Mouse (Mus musculus): ENCODE data around the gene Tek.
"Not testable (repeated sequence)": the region's sequence is repeated elsewhere in the genome, so short reads cannot be mapped to it uniquely, and the experiment has no call there.

The Tek gene

GRCm38 (mm10) chr4:94738838-94739731 is at the start of gene Tek:
Gene Tek (plus strand): TSS chr4:94739289.
- no peak for DNase-seq (ENCODE audit: low spot score in 2 of 2)

GRCm38 (mm10) chr4:94689804-94690203 is 49.3 kb upstream of the Tek start:
- not testable (repeated sequence) for DNase-seq (ENCODE audit: low spot score in 2 of 2)

GRCm38 (mm10) chr4:94691078-94691477 is 48.0 kb upstream of the Tek start:
- no peak for DNase-seq (ENCODE audit: low spot score in 2 of 2)

GRCm38 (mm10) chr4:94692175-94692574 is 46.9 kb upstream of the Tek start:
- no peak for DNase-seq (ENCODE audit: low spot score in 2 of 2)

- no peak for DNase-seq (ENCODE audit: low spot score in 2 of 2)
Observed at GRCm38 (mm10) chr4:94696368-94696767, 42.7 kb upstream of the Tek start.

- no peak for DNase-seq (ENCODE audit: low spot score in 2 of 2)
Observed at GRCm38 (mm10) chr4:94711002-94711401, 28.1 kb upstream of the Tek start.

- DNase-seq (ENCODE audit: low spot score in 2 of 2): no peak
Observed at GRCm38 (mm10) chr4:94711426-94711825, 27.7 kb upstream of the Tek start.

- no peak for DNase-seq (ENCODE audit: low spot score in 2 of 2)
Observed at GRCm38 (mm10) chr4:94713741-94714140, 25.3 kb upstream of the Tek start.

- DNase-seq (ENCODE audit: low spot score in 2 of 2): no peak
Observed at GRCm38 (mm10) chr4:94715166-94715565, 23.9 kb upstream of the Tek start.

- no peak for DNase-seq (ENCODE audit: low spot score in 2 of 2)
Observed at GRCm38 (mm10) chr4:94725799-94726198, 13.3 kb upstream of the Tek start.

GRCm38 (mm10) chr4:94732721-94733120 is 6.4 kb upstream of the Tek start:
- no peak for DNase-seq (ENCODE audit: low spot score in 2 of 2)

- DNase-seq (ENCODE audit: low spot score in 2 of 2): no peak
Observed at GRCm38 (mm10) chr4:94737326-94738295, 1.5 kb upstream of the Tek start.

- no peak for DNase-seq (ENCODE audit: low spot score in 2 of 2)
Observed at GRCm38 (mm10) chr4:94741824-94742223, 2.7 kb downstream of the Tek start.

- DNase-seq (ENCODE audit: low spot score in 2 of 2): no peak
Observed at GRCm38 (mm10) chr4:94745749-94746148, 6.7 kb downstream of the Tek start.

GRCm38 (mm10) chr4:94746387-94746811 is 7.3 kb downstream of the Tek start:
- no peak for DNase-seq (ENCODE audit: low spot score in 2 of 2)

GRCm38 (mm10) chr4:94747338-94747737 is 8.2 kb downstream of the Tek start:
- no peak for DNase-seq (ENCODE audit: low spot score in 2 of 2)

GRCm38 (mm10) chr4:94752512-94752911 is 13.4 kb downstream of the Tek start:
- peak in 1 of 2 experiments; percentile 57 for DNase-seq (ENCODE audit: low spot score in 2 of 2)

GRCm38 (mm10) chr4:94765217-94765616 is 26.1 kb downstream of the Tek start:
- DNase-seq (ENCODE audit: low spot score in 2 of 2): no peak

GRCm38 (mm10) chr4:94766176-94766575 is 27.1 kb downstream of the Tek start:
- DNase-seq (ENCODE audit: low spot score in 2 of 2): no peak

GRCm38 (mm10) chr4:94768624-94769023 is 29.5 kb downstream of the Tek start:
- no peak for DNase-seq (ENCODE audit: low spot score in 2 of 2)

- DNase-seq (ENCODE audit: low spot score in 2 of 2): no peak
Observed at GRCm38 (mm10) chr4:94781043-94781442, 42.0 kb downstream of the Tek start.

GRCm38 (mm10) chr4:94785921-94786320 is 46.8 kb downstream of the Tek start:
- no peak for DNase-seq (ENCODE audit: low spot score in 2 of 2)

Data from urinary bladder, adult 18-20 months (tissue).